Mouse (Mus musculus): ENCODE data around the gene Cabp2. TPM values are rescaled to one million over a fixed set of nuclear protein-coding genes. Genes with fewer than 3 reads are reported as not detected.
"Not testable (repeated sequence)": the region's sequence is repeated elsewhere in the genome, so short reads cannot be mapped to it uniquely, and the experiment has no call there.

Gene Cabp2
- polyA plus RNA-seq (2015; fragmentation: Nextera tagmentation; extraction: Ambion mirVana), result not detected in 2 replicates

DNA sequence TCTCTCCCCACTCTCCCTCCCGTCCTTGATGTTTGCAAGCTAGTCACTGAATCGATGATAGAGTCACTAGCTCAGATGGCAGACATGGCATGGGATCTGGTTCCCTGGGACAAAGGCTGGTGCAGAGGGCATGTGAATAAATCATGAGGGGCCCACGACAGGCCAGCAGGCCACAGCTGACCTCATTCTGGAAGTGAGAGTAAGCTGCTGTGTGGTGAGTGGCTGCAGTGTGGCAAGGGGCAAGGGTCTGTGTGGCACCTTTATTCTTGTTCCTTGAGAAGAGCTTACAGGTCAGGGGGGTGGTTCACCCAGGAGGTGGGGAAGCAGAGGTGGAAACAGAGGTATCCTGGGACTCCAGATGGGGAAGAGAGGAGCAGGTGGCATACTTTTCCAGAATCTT, at the start of gene Cabp2:
TSS of gene Cabp2 (plus strand) at position 185 of the 400 bp plus-strand sequence.
- H3K27ac ChIP-seq (ENCODE audit: low read length), result no peak within 1 kb of the TSS
- H3K9ac ChIP-seq (ENCODE audit: low read length), result no peak within 1 kb of the TSS
- no peak within 1 kb of the TSS for H3K4me3 ChIP-seq (ENCODE audit: low read length)
- H3K4me1 ChIP-seq (replicated peaks; ENCODE audit: control insufficient read depth, insufficient read depth, low read length), result no peaks in the 10 kb centered on the region
- ATAC-seq (ENCODE audit: low read depth), result no peak
- no peaks in the 10 kb centered on the region for H3K36me3 ChIP-seq (ENCODE audit: control insufficient read depth, insufficient read depth, low read length)
- H3K27me3 ChIP-seq (ENCODE audit: control insufficient read depth, insufficient read depth, low read depth, low read length), result no peaks in the 10 kb centered on the region
- 48% methylated on average over 3 of the region's 3 CpGs for WGBS
- H3K4me2 ChIP-seq (ENCODE audit: low read depth, low read length), result no peak within 1 kb of the TSS
- no peaks in the 10 kb centered on the region for H3K9me3 ChIP-seq (ENCODE audit: control insufficient read depth, low read length)

DNA sequence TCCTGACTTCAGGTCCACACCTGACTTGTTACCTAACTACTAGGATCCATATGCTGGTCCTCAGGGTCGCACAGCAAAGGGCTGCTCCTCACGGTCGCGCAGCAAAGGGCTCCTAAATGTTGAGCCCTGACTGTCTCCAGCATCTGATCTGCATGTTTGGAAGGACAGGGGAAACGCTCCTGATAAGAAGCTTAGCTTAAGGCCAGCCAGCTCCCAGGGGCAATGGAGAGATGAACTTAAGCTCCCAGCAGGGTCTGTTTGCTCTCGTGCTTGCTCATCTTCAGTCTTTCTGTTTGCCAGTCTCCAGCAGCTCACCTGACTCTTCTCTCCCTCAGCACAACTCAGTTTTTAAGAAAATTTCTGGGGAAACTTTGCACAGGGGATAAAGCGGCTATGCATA, 48.7 kb upstream of the Cabp2 start:
- Histone ChIP-seq H3K4me1 (replicated peaks; ENCODE audit: control insufficient read depth, insufficient read depth, low read length) (peaks cover 5% of the 10 kb centered on the region; the same call in 1 of the 2 replicates), H3K4me3 (ENCODE audit: low read length) (no peak overlapping the region), H3K9ac (ENCODE audit: low read length) (no peak overlapping the region), H3K27ac (ENCODE audit: low read length) (no peak overlapping the region), H3K27me3 (ENCODE audit: control insufficient read depth, insufficient read depth, low read depth, low read length) (no peaks in the 10 kb centered on the region), H3K36me3 (ENCODE audit: control insufficient read depth, insufficient read depth, low read length) (peaks cover 3% of the 10 kb centered on the region; the same call in 1 of the 2 replicates), H3K9me3 (ENCODE audit: control insufficient read depth, low read length) (no peaks in the 10 kb centered on the region), H3K4me2 (ENCODE audit: low read depth, low read length) (no peak overlapping the region)
- ATAC-seq (ENCODE audit: low read depth), result no peak
- 45% methylated on average over 7 of the region's 7 CpGs for WGBS

DNA sequence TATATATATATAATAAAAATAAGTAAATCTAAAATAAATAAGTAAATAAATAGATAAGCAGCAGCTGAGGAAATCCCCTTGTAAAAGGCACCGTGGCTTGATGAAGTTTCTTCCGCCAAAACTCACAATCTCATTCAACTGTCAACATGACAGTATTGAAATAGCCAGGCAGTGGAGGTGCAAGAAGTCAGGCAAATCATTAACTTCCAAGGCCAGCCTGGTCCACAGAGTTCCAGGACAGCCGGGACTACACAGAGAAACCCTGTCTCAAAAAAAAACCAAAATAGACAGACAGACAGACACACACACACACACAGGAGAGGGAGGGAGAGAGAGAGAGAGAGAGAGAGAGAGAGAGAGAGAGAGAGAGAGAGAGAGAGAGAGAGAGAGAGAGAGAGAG, 48.1 kb upstream of the Cabp2 start:
- H3K27me3 ChIP-seq (ENCODE audit: control insufficient read depth, insufficient read depth, low read depth, low read length), result no peaks in the 10 kb centered on the region
- no peak overlapping the region for H3K27ac ChIP-seq (ENCODE audit: low read length)
- 51% methylated on average over 3 of the region's 3 CpGs for WGBS
- H3K4me3 ChIP-seq (ENCODE audit: low read length), result no peak overlapping the region
- H3K36me3 ChIP-seq (ENCODE audit: control insufficient read depth, insufficient read depth, low read length), result peaks cover 3% of the 10 kb centered on the region; the same call in 1 of the 2 replicates
- peaks cover 8% of the 10 kb centered on the region for H3K4me1 ChIP-seq (replicated peaks; ENCODE audit: control insufficient read depth, insufficient read depth, low read length)
- H3K9me3 ChIP-seq (ENCODE audit: control insufficient read depth, low read length), result no peaks in the 10 kb centered on the region
- H3K4me2 ChIP-seq (ENCODE audit: low read depth, low read length), result no peak overlapping the region
- no peak overlapping the region for H3K9ac ChIP-seq (ENCODE audit: low read length)
- no peak for ATAC-seq (ENCODE audit: low read depth)

DNA sequence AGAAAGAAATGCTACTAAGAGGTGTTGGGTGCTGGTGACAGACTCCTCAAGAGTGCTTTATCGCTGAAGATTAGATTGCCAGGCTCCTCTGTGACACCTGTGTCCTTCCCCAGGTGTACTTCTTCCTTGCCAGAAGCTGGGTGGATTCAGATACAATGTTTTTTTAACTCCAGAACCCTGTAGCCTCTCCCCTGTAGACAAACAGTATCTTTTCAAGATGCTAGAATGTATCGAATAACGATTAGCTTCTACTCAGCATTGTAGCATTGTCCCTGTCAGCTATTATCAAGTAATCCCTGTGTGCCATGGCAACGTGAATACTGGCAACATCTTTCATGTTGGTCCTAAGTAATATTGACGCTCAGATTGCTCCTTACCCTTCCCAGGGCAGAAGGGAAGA, 47.6 kb upstream of the Cabp2 start:
- H3K27me3 ChIP-seq (ENCODE audit: control insufficient read depth, insufficient read depth, low read depth, low read length), result no peaks in the 10 kb centered on the region
- ATAC-seq (ENCODE audit: low read depth), result no peak
- H3K36me3 ChIP-seq (ENCODE audit: control insufficient read depth, insufficient read depth, low read length), result peaks cover 3% of the 10 kb centered on the region; the same call in 1 of the 2 replicates
- no peak overlapping the region for H3K4me3 ChIP-seq (ENCODE audit: low read length)
- WGBS, result 47% methylated on average over 5 of the region's 5 CpGs
- no peak overlapping the region for H3K4me2 ChIP-seq (ENCODE audit: low read depth, low read length)
- no peak overlapping the region for H3K9ac ChIP-seq (ENCODE audit: low read length)
- no peak overlapping the region for H3K27ac ChIP-seq (ENCODE audit: low read length)
- peaks cover 10% of the 10 kb centered on the region for H3K4me1 ChIP-seq (replicated peaks; ENCODE audit: control insufficient read depth, insufficient read depth, low read length)
- H3K9me3 ChIP-seq (ENCODE audit: control insufficient read depth, low read length), result no peaks in the 10 kb centered on the region

DNA sequence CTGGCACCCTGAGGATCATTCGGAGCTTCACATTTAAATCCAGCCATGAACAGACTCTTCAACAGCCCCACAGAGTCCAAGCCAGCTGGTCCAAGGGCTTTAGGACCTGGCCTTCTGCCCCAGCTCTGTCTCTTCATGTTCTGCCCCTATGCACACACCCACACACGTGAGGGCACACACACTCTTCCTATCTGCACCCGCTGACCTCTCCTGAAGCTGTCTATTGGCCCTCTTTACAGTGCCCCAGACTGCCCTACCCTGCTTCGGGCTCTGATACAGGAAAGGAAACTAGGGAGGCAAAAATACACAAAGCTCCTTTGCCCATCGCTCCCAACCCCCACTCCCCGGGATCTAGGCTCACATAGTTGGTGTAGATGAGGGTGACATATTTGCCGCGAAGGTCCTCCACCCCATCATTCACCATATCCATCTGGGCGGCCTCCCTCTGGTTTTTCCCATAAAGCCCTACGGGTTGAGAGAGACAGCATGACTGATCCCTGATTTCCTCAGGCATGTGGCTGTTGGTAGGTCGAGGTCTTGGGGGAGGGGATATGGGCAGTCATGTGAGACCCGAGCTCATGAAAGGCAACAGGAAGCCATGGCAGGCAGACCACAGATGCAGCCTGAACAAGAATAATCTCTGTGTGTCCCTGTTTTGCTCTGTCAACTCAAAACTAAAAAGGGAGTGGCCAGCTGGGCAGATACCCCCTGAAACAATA, 44.9 kb upstream of the Cabp2 start:
- Histone ChIP-seq H3K9ac (ENCODE audit: low read length) (no peak overlapping the region), H3K4me3 (ENCODE audit: low read length) (no peak overlapping the region), H3K27me3 (ENCODE audit: control insufficient read depth, insufficient read depth, low read depth, low read length) (no peaks in the 10 kb centered on the region), H3K36me3 (ENCODE audit: control insufficient read depth, insufficient read depth, low read length) (peaks cover 3% of the 10 kb centered on the region; the same call in 1 of the 2 replicates), H3K4me1 (replicated peaks; ENCODE audit: control insufficient read depth, insufficient read depth, low read length) (peaks cover 10% of the 10 kb centered on the region), H3K4me2 (ENCODE audit: low read depth, low read length) (no peak overlapping the region), H3K9me3 (ENCODE audit: control insufficient read depth, low read length) (no peaks in the 10 kb centered on the region), H3K27ac (ENCODE audit: low read length) (no peak overlapping the region)
- ATAC-seq (ENCODE audit: low read depth), result no peak
- 68% methylated on average over 12 of the region's 12 CpGs for WGBS

DNA sequence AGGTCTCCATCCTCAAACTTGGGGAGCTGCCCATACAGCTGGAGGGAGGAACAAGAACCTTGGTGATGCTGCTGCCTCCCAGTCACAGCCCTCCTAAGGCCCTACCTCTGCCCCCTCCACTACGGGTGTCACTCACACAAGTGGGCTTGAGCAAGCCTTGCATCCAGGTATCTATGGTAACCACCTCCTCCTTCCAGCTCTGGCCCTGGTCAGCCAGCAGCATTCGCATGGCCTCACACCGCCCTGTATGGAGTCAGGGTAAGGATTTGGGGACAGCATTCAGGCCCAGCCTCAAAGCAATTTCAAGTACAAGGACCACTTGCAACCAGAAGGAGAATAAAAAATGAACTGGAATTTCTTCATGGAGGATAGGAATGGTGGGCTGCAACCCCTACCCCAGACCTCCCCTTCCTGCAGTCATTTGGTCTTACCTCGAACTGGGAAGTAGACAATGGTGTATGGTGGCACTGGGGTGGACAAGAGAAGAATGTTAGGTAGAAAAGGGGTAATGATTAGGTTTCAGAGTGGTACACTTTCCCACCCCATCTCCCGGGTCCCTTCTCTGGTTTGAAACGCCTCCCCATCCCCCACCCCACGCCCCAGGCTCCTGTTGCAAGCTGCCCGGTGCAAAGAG, 44.1 kb upstream of the Cabp2 start:
- 22% methylated on average over 7 of the region's 8 CpGs for WGBS
- peak overlapping the region; percentile 86 for H3K4me3 ChIP-seq (ENCODE audit: low read length)
- peak; percentile 40 for ATAC-seq (ENCODE audit: low read depth)
- peak overlapping the region; percentile 82 for H3K27ac ChIP-seq (ENCODE audit: low read length)
- H3K4me2 ChIP-seq (ENCODE audit: low read depth, low read length), result peak overlapping the region; percentile 81
- not testable (repeated sequence) for H3K9me3 ChIP-seq (ENCODE audit: control insufficient read depth, low read length); H3K27me3 ChIP-seq (ENCODE audit: control insufficient read depth, insufficient read depth, low read depth, low read length); H3K4me1 ChIP-seq (replicated peaks; ENCODE audit: control insufficient read depth, insufficient read depth, low read length); H3K36me3 ChIP-seq (ENCODE audit: control insufficient read depth, insufficient read depth, low read length)
- H3K9ac ChIP-seq (ENCODE audit: low read length), result peak overlapping the region; percentile 92

DNA sequence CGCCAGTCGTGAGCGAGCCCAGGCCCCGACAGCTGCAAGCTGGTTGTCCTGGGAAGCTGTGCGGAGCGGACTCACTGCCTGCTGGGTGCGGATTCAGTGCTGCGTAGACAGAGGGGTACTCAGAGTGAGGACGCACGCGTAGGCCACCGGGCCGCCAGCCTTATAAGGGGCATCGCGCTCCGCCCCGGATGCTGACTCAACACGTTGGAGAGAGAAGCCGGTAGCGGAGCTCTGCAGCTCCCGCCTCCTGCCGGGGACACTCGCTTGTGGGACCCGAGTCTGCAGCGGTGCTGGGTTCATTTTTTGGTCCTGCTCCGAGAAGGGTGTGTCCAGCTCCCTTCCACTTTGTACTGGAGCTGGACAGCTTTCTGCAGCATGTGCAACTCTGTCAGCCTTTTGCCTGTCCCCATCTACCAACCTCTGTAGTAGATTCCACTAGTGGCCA, 43.6 kb upstream of the Cabp2 start, which contains the start of gene Gstp1:
TSS of gene Gstp1 (minus strand) at position 198 of the 445 bp plus-strand sequence.
- Histone ChIP-seq H3K27ac (ENCODE audit: low read length) (peak within 1 kb of the TSS; percentile 82), H3K36me3 (ENCODE audit: control insufficient read depth, insufficient read depth, low read length) (peaks cover 3% of the 10 kb centered on the region; the same call in 1 of the 2 replicates), H3K4me2 (ENCODE audit: low read depth, low read length) (peak within 1 kb of the TSS; percentile 81), H3K9me3 (ENCODE audit: control insufficient read depth, low read length) (no peaks in the 10 kb centered on the region), H3K27me3 (ENCODE audit: control insufficient read depth, insufficient read depth, low read depth, low read length) (no peaks in the 10 kb centered on the region), H3K4me1 (replicated peaks; ENCODE audit: control insufficient read depth, insufficient read depth, low read length) (peaks cover 10% of the 10 kb centered on the region), H3K9ac (ENCODE audit: low read length) (peak within 1 kb of the TSS; percentile 92), H3K4me3 (ENCODE audit: low read length) (peak within 1 kb of the TSS; percentile 86)
- peak; percentile 93 for ATAC-seq (ENCODE audit: low read depth)
- 0% methylated on average over 26 of the region's 26 CpGs for WGBS

DNA sequence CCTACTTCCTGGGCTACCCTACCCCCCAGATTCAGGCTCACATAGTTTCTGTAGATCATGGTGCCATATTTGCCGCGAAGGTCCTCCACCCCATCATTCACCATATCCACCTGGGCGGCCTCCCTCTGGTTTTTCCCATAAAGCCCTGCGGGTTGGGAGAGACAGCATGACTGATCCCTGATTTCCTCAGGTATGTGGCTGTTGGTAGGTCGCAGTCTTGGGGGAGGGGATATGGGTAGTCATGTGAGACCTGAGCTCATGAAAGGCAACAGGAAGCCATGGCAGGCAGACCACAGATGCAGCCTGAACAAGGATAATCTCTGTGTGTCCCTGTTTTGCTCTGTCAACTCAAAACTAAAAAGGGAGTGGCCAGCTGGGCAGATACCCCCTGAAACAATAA, 40.4 kb upstream of the Cabp2 start:
- H3K36me3 ChIP-seq (ENCODE audit: control insufficient read depth, insufficient read depth, low read length); H3K27ac ChIP-seq (ENCODE audit: low read length); H3K9ac ChIP-seq (ENCODE audit: low read length); H3K4me2 ChIP-seq (ENCODE audit: low read depth, low read length); H3K4me3 ChIP-seq (ENCODE audit: low read length); ATAC-seq (ENCODE audit: low read depth); H3K9me3 ChIP-seq (ENCODE audit: control insufficient read depth, low read length); H3K27me3 ChIP-seq (ENCODE audit: control insufficient read depth, insufficient read depth, low read depth, low read length): not testable (repeated sequence)
- H3K4me1 ChIP-seq (replicated peaks; ENCODE audit: control insufficient read depth, insufficient read depth, low read length), result peaks cover 14% of the 10 kb centered on the region
- WGBS, result 83% methylated on average over 5 of the region's 5 CpGs

DNA sequence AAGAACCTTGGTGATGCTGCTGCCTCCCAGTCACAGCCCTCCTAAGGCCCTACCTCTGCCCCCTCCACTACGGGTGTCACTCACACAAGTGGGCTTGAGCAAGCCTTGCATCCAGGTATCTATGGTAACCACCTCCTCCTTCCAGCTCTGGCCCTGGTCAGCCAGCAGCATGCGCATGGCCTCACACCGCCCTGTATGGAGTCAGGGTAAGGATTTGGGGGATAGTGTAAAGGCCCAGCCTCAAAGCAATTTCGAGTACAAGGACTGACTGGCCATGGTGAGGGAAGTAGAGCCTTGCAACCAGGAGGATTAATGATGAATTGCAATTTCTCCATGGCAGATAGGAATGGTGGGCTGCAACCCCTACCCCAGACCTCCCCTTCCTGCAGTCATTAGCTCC, 39.9 kb upstream of the Cabp2 start:
- H3K4me2 ChIP-seq (ENCODE audit: low read depth, low read length); H3K9ac ChIP-seq (ENCODE audit: low read length); H3K36me3 ChIP-seq (ENCODE audit: control insufficient read depth, insufficient read depth, low read length); H3K9me3 ChIP-seq (ENCODE audit: control insufficient read depth, low read length); H3K27me3 ChIP-seq (ENCODE audit: control insufficient read depth, insufficient read depth, low read depth, low read length); H3K27ac ChIP-seq (ENCODE audit: low read length); H3K4me3 ChIP-seq (ENCODE audit: low read length); ATAC-seq (ENCODE audit: low read depth): not testable (repeated sequence)
- peaks cover 14% of the 10 kb centered on the region for H3K4me1 ChIP-seq (replicated peaks; ENCODE audit: control insufficient read depth, insufficient read depth, low read length)
- 80% methylated on average over 3 of the region's 4 CpGs for WGBS

All from lung, embryonic 16.5 days (tissue).